25 mouse cellular contexts compared by ENCODE assay signal in genomic region chr19:47621478-47621877, GRCm38 (mm10). TPM values are rescaled to one million over a fixed set of nuclear protein-coding genes. Genes with fewer than 3 reads are reported as not detected.
A peak's percentile ranks its signal among the peaks of the same experiment; 100 is the strongest.
DNase-seq lines count a peak whose midpoint lies in the region; ATAC-seq and TF ChIP-seq lines count a peak whose summit lies in the region.
"Had no signal": no experiment of that assay in that cellular context is flagged by ENCODE, and none has a peak within 500 bp of the region (broad histone marks: within the 10 kb centered on the region; RNA-seq: fewer than 3 reads in every experiment).

No protein-coding gene starts in this region.

- peaks cover 9 to 28% of the 10 kb centered on the region in 2 experiments; a peak in 3 of 4 replicates for H3K4me1 ChIP-seq in CH12.LX (ENCODE audit: control insufficient read depth in 1 of 2, insufficient read depth in 2 of 2)
- H3K4me1 ChIP-seq in kidney, embryonic 14.5 days (ENCODE audit: control insufficient read depth, insufficient read depth, low read length), result no peaks in the 10 kb centered on the region

- no peaks in the 10 kb centered on the region for H3K9me3 ChIP-seq in CH12.LX (replicated peaks; ENCODE audit: low read length)
- no peaks in the 10 kb centered on the region for H3K9me3 ChIP-seq in kidney, embryonic 14.5 days (ENCODE audit: control insufficient read depth, low read length)
- H3K9me3 ChIP-seq: forebrain, embryonic 10.5 days; forebrain, embryonic 13.5 days; G1E; heart, embryonic 13.5 days had no signal

- dilution Hi-C loops in CH12.LX (cut with MboI; ENCODE audit: extremely low pct_ligation_motif_present, extremely low pct_unique_long_range_greater_than_20kb, low sequenced_read_pairs), result no loop called here

- no peaks in the 10 kb centered on the region for H3K79me2 ChIP-seq in CH12.LX (replicated peaks; ENCODE audit: control insufficient read depth, extremely low read depth, insufficient read depth, poor library complexity, severe bottlenecking)

- in situ Hi-C loops in CH12.LX (cut with MboI; ENCODE audit: low pct_ligation_motif_present, low pct_unique_long_range_greater_than_20kb, low sequenced_read_pairs), result no loop called here

- 0 out of 2 replicates have a peak overlapping the region, but pooled peaks have one; percentile 22 for H3K4me2 ChIP-seq in CH12.LX (ENCODE audit: insufficient read depth, low read depth, poor library complexity, severe bottlenecking)
- H3K4me2 ChIP-seq in kidney, embryonic 14.5 days (replicated peaks; ENCODE audit: low read depth, low read length), result no peak overlapping the region
- H3K4me2 ChIP-seq: forebrain, embryonic 13.5 days; heart, embryonic 13.5 days; hindbrain, embryonic 14.5 days had no signal

- no peak for TF ChIP-seq POLR2A in CH12.LX (IDR thresholded peaks at IDR 0.05; ENCODE audit: low read depth, low read length)

- H3K9ac ChIP-seq in CH12.LX (ENCODE audit: insufficient read depth, low read depth), result no peak overlapping the region
- H3K9ac ChIP-seq in kidney, embryonic 14.5 days (ENCODE audit: low read depth, low read length), result no peak overlapping the region
- H3K9ac ChIP-seq: forebrain, embryonic 13.5 days; heart, embryonic 13.5 days; hindbrain, embryonic 14.5 days had no signal

- intact Hi-C loops in gastrocnemius, postnatal 36 days (cut with DNase I), result no loop called here

- 89% methylated on average over 8 of the region's 8 CpGs for WGBS in kidney, embryonic 14.5 days

- TF ChIP-seq CTCF in CH12.LX (conservative IDR thresholded peaks at IDR 0.05 in 1 of 2, IDR thresholded peaks at IDR 0.05 in 1 of 2; ENCODE audit: low read depth in 2 of 2, low read length in 2 of 2), result no peak

- H3K36me3 ChIP-seq in CH12.LX (replicated peaks in 1 of 2; ENCODE audit: control insufficient read depth in 1 of 2, insufficient read depth in 1 of 2, low read length in 1 of 2), result peaks cover 26 to 82% of the 10 kb centered on the region in 2 experiments
- H3K36me3 ChIP-seq in kidney, embryonic 14.5 days (ENCODE audit: control insufficient read depth, insufficient read depth, low read length), result peaks cover 81% of the 10 kb centered on the region

- TF ChIP-seq RAD21 in CH12.LX (IDR thresholded peaks at IDR 0.05; ENCODE audit: low read depth, low read length), result no peak

- H3K27me3 ChIP-seq in CH12.LX (replicated peaks), result no peaks in the 10 kb centered on the region
- no peaks in the 10 kb centered on the region for H3K27me3 ChIP-seq in kidney, embryonic 14.5 days (ENCODE audit: control insufficient read depth, insufficient read depth, low read length)
- H3K27me3 ChIP-seq: forebrain, embryonic 13.5 days; heart, embryonic 13.5 days; Patski had no signal

- H3K27ac ChIP-seq in CH12.LX (ENCODE audit: insufficient read depth, low read depth), result 0 out of 2 replicates have a peak overlapping the region, but pooled peaks have one; percentile 46
- H3K27ac ChIP-seq in kidney, embryonic 14.5 days (ENCODE audit: low read depth, low read length), result no peak overlapping the region
- H3K27ac ChIP-seq: forebrain, embryonic 10.5 days; forebrain, embryonic 13.5 days; heart, embryonic 13.5 days; hindbrain, embryonic 14.5 days; hindbrain, postnatal 0 days had no signal

- TF ChIP-seq EP300 in CH12.LX (IDR thresholded peaks at IDR 0.05; ENCODE audit: low read length), result peak; percentile 91

- H3K4me3 ChIP-seq in CH12.LX (replicated peaks in 1 of 3; ENCODE audit: low read depth in 2 of 3, low read length in 2 of 3, poor library complexity in 1 of 3), result no peak overlapping the region
- H3K4me3 ChIP-seq in kidney, embryonic 14.5 days (ENCODE audit: low read length), result no peak overlapping the region
- H3K4me3 ChIP-seq: forebrain, embryonic 10.5 days; forebrain, embryonic 13.5 days; heart, embryonic 13.5 days had no signal

- ATAC-seq in granulocyte monocyte progenitor cell, adult 5-6 weeks (replicated peaks; ENCODE audit: poor library complexity, severe bottlenecking), result peak; percentile 87
- ATAC-seq in monocyte, adult 5-6 weeks (replicated peaks; ENCODE audit: insufficient number of reproducible peaks, low FRiP score, low TSS enrichment, poor library complexity, severe bottlenecking), result peak; percentile 79
- no peak for ATAC-seq in kidney, embryonic 14.5 days (ENCODE audit: low FRiP score, low TSS enrichment)
- ATAC-seq: forebrain, embryonic 13.5 days; forebrain, embryonic 16.5 days; hindbrain, postnatal 0 days; inflammation-experienced regulatory T-cells, adult 6 months; Patski had no signal

- DNase-seq in CH12.LX (ENCODE audit: extremely low read depth), result peak; percentile 31
- DNase-seq in gastrocnemius, postnatal 36 days, result no peak
- no peak for DNase-seq in layer of hippocampus, adult 9-11 months
- DNase-seq: adrenal gland, adult 2 months; adrenal gland, postnatal 14 days; cerebellum, adult 11 months; cerebellum, adult 2 months; cerebellum, adult 9-11 months; cerebellum, postnatal 36 days; gastrocnemius, postnatal 10 days; heart, adult 18-20 months; heart, postnatal 14 days; heart, postnatal 4 days had no signal

TF ChIP-seq in CH12.LX, 34 proteins besides CTCF, POLR2A, EP300 and RAD21:
- TF ChIP-seq IRF4 (IDR thresholded peaks at IDR 0.05; ENCODE audit: low read depth, low read length) (peak; percentile 80), BHLHE40 (IDR thresholded peaks at IDR 0.05; ENCODE audit: low read depth, low read length) (peak; percentile 90), ELF1 (IDR thresholded peaks at IDR 0.05; ENCODE audit: low read depth, low read length) (no peak), KAT2A (IDR thresholded peaks at IDR 0.05; ENCODE audit: insufficient replicate concordance, low read length) (no peak), ETS1 (conservative IDR thresholded peaks at IDR 0.05; ENCODE audit: low read depth, low read length) (0 out of 2 replicates have a peak, but pooled peaks have one; percentile 22)

RNA-seq across cellular contexts. Expression of gene Slk, which starts 42.0 kb away (rescaled TPM):
- 18.0 and 21.1 TPM in 2 replicates for total RNA-seq in CH12.LX (2012; rRNA removed)
- 25.5 and 31.6 TPM in 2 replicates for total RNA-seq in CH12.LX (2014; rRNA removed)
- 33.6 and 35.1 TPM in 2 replicates for polyA plus RNA-seq in CH12.LX (2012; ENCODE audit: insufficient read length, low read depth)
- total RNA-seq in granulocyte monocyte progenitor cell, adult 5-6 weeks (2014; fragmentation: Nextera tagmentation), result 98.3 and 101 TPM in 2 replicates
- total RNA-seq in granulocyte monocyte progenitor cell, adult 5-6 weeks (2017), result 158 and 172 TPM in 2 replicates
- total RNA-seq in monocyte, adult 5-6 weeks (2017), result 258 to 355 TPM (median 327 TPM) in 3 replicates
- polyA plus RNA-seq in kidney, embryonic 14.5 days (2014; fragmentation: Nextera tagmentation; extraction: Ambion mirVana), result 16.5 and 20.6 TPM in 2 replicates
- 10 to 100 TPM; 24.1 to 28.5 TPM for total RNA-seq in gastrocnemius, postnatal 36 days (2021)
